Mouse (Mus musculus): Measurements from ENCODE around the gene Mgst2.

Mgst2 gene

GRCm38 (mm10) chr3:51648037-51648664 lies 12.0 kb upstream of the Mgst2 start:
- H3K27me3 ChIP-seq (ENCODE audit: insufficient read depth, low read length) = peaks cover 6% of the 10 kb centered on the region; the same call in 1 of the 2 replicates
- TF ChIP-seq CTCF (conservative IDR thresholded peaks at IDR 0.05; ENCODE audit: low read length) = peak; percentile 95
- no peak for TF ChIP-seq POU5F1 (IDR thresholded peaks at IDR 0.05; ENCODE audit: borderline replicate concordance, low read length)
- TF ChIP-seq NANOG (IDR thresholded peaks at IDR 0.05; ENCODE audit: borderline replicate concordance, low read length) = no peak
- H3K4me1 ChIP-seq (replicated peaks; ENCODE audit: low read depth, low read length) = peaks cover 17% of the 10 kb centered on the region
- H3K4me3 ChIP-seq (replicated peaks; ENCODE audit: low read length) = peak overlapping the region; percentile 35; the same call in 1 of the 2 replicates
- H3K36me3 ChIP-seq (ENCODE audit: insufficient read depth, low read length) = no peaks in the 10 kb centered on the region
- peaks cover 8% of the 10 kb centered on the region; the same call in 1 of the 2 replicates for H3K9me3 ChIP-seq (ENCODE audit: low read length)

- Histone ChIP-seq H3K4me3 (replicated peaks; ENCODE audit: low read length) (no peak overlapping the region), H3K9me3 (ENCODE audit: low read length) (peaks cover 5% of the 10 kb centered on the region; the same call in 1 of the 2 replicates), H3K36me3 (ENCODE audit: insufficient read depth, low read length) (no peaks in the 10 kb centered on the region), H3K27me3 (ENCODE audit: insufficient read depth, low read length) (peaks cover 6% of the 10 kb centered on the region; the same call in 1 of the 2 replicates), H3K4me1 (replicated peaks; ENCODE audit: low read depth, low read length) (peaks cover 22% of the 10 kb centered on the region)
- TF ChIP-seq CTCF (conservative IDR thresholded peaks at IDR 0.05; ENCODE audit: low read length) (no peak), POU5F1 (IDR thresholded peaks at IDR 0.05; ENCODE audit: borderline replicate concordance, low read length) (no peak), NANOG (IDR thresholded peaks at IDR 0.05; ENCODE audit: borderline replicate concordance, low read length) (no peak)
Observed at GRCm38 (mm10) chr3:51649426-51649825, 10.7 kb upstream of the Mgst2 start.

GRCm38 (mm10) chr3:51649986-51650385 lies 10.2 kb upstream of the Mgst2 start:
- TF ChIP-seq NANOG (IDR thresholded peaks at IDR 0.05; ENCODE audit: borderline replicate concordance, low read length) = no peak
- no peak overlapping the region for H3K4me3 ChIP-seq (replicated peaks; ENCODE audit: low read length)
- peaks cover 22% of the 10 kb centered on the region for H3K4me1 ChIP-seq (replicated peaks; ENCODE audit: low read depth, low read length)
- H3K36me3 ChIP-seq (ENCODE audit: insufficient read depth, low read length) = no peaks in the 10 kb centered on the region
- peaks cover 6% of the 10 kb centered on the region; the same call in 1 of the 2 replicates for H3K27me3 ChIP-seq (ENCODE audit: insufficient read depth, low read length)
- no peaks in the 10 kb centered on the region for H3K9me3 ChIP-seq (ENCODE audit: low read length)

GRCm38 (mm10) chr3:51651149-51651548 lies 9.0 kb upstream of the Mgst2 start:
- peaks cover 6% of the 10 kb centered on the region; the same call in 1 of the 2 replicates for H3K27me3 ChIP-seq (ENCODE audit: insufficient read depth, low read length)
- H3K9me3 ChIP-seq (ENCODE audit: low read length) = no peaks in the 10 kb centered on the region
- TF ChIP-seq CTCF (conservative IDR thresholded peaks at IDR 0.05; ENCODE audit: low read length) (no peak), POU5F1 (IDR thresholded peaks at IDR 0.05; ENCODE audit: borderline replicate concordance, low read length) (no peak), NANOG (IDR thresholded peaks at IDR 0.05; ENCODE audit: borderline replicate concordance, low read length) (no peak)
- peaks cover 18% of the 10 kb centered on the region for H3K4me1 ChIP-seq (replicated peaks; ENCODE audit: low read depth, low read length)
- no peaks in the 10 kb centered on the region for H3K36me3 ChIP-seq (ENCODE audit: insufficient read depth, low read length)
- no peak overlapping the region for H3K4me3 ChIP-seq (replicated peaks; ENCODE audit: low read length)

GRCm38 (mm10) chr3:51652292-51652691 lies 7.9 kb upstream of the Mgst2 start:
- H3K4me3 ChIP-seq (replicated peaks; ENCODE audit: low read length) = no peak overlapping the region
- H3K36me3 ChIP-seq (ENCODE audit: insufficient read depth, low read length) = no peaks in the 10 kb centered on the region
- H3K4me1 ChIP-seq (replicated peaks; ENCODE audit: low read depth, low read length) = peaks cover 10% of the 10 kb centered on the region; the same call in 1 of the 2 replicates
- no peaks in the 10 kb centered on the region for H3K9me3 ChIP-seq (ENCODE audit: low read length)
- TF ChIP-seq CTCF (conservative IDR thresholded peaks at IDR 0.05; ENCODE audit: low read length) (peak; percentile 57), NANOG (IDR thresholded peaks at IDR 0.05; ENCODE audit: borderline replicate concordance, low read length) (no peak)
- H3K27me3 ChIP-seq (ENCODE audit: insufficient read depth, low read length) = peaks cover 6% of the 10 kb centered on the region; the same call in 1 of the 2 replicates

- H3K4me3 ChIP-seq (replicated peaks; ENCODE audit: low read length) = no peak overlapping the region
- H3K4me1 ChIP-seq (replicated peaks; ENCODE audit: low read depth, low read length) = peaks cover 10% of the 10 kb centered on the region; the same call in 1 of the 2 replicates
- no peaks in the 10 kb centered on the region for H3K36me3 ChIP-seq (ENCODE audit: insufficient read depth, low read length)
- TF ChIP-seq NANOG (IDR thresholded peaks at IDR 0.05; ENCODE audit: borderline replicate concordance, low read length) = no peak
- TF ChIP-seq CTCF (conservative IDR thresholded peaks at IDR 0.05; ENCODE audit: low read length) = no peak
- TF ChIP-seq POU5F1 (IDR thresholded peaks at IDR 0.05; ENCODE audit: borderline replicate concordance, low read length) = no peak
- H3K27me3 ChIP-seq (ENCODE audit: insufficient read depth, low read length) = peaks cover 6% of the 10 kb centered on the region; the same call in 1 of the 2 replicates
- no peaks in the 10 kb centered on the region for H3K9me3 ChIP-seq (ENCODE audit: low read length)
Observed at GRCm38 (mm10) chr3:51652701-51653100, 7.5 kb upstream of the Mgst2 start.

GRCm38 (mm10) chr3:51654303-51655055 lies 5.7 kb upstream of the Mgst2 start:
- Histone ChIP-seq H3K4me1 (replicated peaks; ENCODE audit: low read depth, low read length) (peaks cover 5% of the 10 kb centered on the region; the same call in 1 of the 2 replicates), H3K27me3 (ENCODE audit: insufficient read depth, low read length) (peaks cover 6% of the 10 kb centered on the region; the same call in 1 of the 2 replicates), H3K4me3 (replicated peaks; ENCODE audit: low read length) (no peak overlapping the region), H3K9me3 (ENCODE audit: low read length) (no peaks in the 10 kb centered on the region), H3K36me3 (ENCODE audit: insufficient read depth, low read length) (no peaks in the 10 kb centered on the region)
- TF ChIP-seq POU5F1 (IDR thresholded peaks at IDR 0.05; ENCODE audit: borderline replicate concordance, low read length) (no peak), CTCF (conservative IDR thresholded peaks at IDR 0.05; ENCODE audit: low read length) (no peak), NANOG (IDR thresholded peaks at IDR 0.05; ENCODE audit: borderline replicate concordance, low read length) (no peak)

GRCm38 (mm10) chr3:51659415-51659814 lies 745 bp upstream of the Mgst2 start:
- TF ChIP-seq POU5F1 (IDR thresholded peaks at IDR 0.05; ENCODE audit: borderline replicate concordance, low read length) = no peak
- TF ChIP-seq NANOG (IDR thresholded peaks at IDR 0.05; ENCODE audit: borderline replicate concordance, low read length) = no peak
- TF ChIP-seq CTCF (conservative IDR thresholded peaks at IDR 0.05; ENCODE audit: low read length) = no peak
- Histone ChIP-seq H3K4me1 (replicated peaks; ENCODE audit: low read depth, low read length) (no peaks in the 10 kb centered on the region), H3K36me3 (ENCODE audit: insufficient read depth, low read length) (no peaks in the 10 kb centered on the region), H3K9me3 (ENCODE audit: low read length) (no peaks in the 10 kb centered on the region), H3K4me3 (replicated peaks; ENCODE audit: low read length) (no peak overlapping the region), H3K27me3 (ENCODE audit: insufficient read depth, low read length) (peaks cover 13% of the 10 kb centered on the region)

Data from E14TG2a.4 (cell line).